In the genomic region with DNA sequence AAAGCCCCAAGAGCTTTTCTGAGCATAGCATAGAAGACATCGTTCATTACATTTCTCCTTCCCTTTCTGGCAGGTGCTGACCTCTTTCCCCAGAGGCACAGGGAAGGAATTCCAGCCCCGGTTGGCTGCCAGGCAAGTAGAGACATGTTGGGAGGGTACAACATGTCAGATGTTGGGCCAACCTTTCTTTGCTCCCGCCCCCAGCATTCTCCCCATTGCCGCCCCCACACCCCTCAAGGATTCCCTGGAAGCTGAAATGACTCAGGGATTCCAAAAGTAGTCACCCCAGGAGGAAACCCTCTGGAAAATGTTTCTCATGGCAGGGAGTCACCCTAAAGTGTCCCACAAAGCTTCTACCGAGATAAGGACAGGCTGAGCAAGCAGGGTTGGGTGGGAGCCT, we compare ENCODE assay signal across 35 mouse cellular contexts. TPM values are rescaled to one million over a fixed set of nuclear protein-coding genes. Genes with fewer than 3 reads are reported as not detected.
DNase-seq lines count a peak whose midpoint lies in the region; ATAC-seq lines count a peak whose summit lies in the region.
"Had no signal": no experiment of that assay in that cellular context is flagged by ENCODE, and none has a peak within 500 bp of the region (broad histone marks: within the 10 kb centered on the region; RNA-seq: fewer than 3 reads in every experiment).

No protein-coding gene starts in this region.

- H3K27ac ChIP-seq in hindbrain, embryonic 10.5 days, result 0 out of 2 replicates have a peak overlapping the region, but pooled peaks have one; percentile 14
- no peak overlapping the region for H3K27ac ChIP-seq in hindbrain, embryonic 11.5 days (ENCODE audit: low read depth, low read length)
- H3K27ac ChIP-seq: embryonic facial prominence, embryonic 12.5 days; forebrain, embryonic 13.5 days; liver, embryonic 13.5 days; neural tube, embryonic 15.5 days had no signal

- WGBS in hindbrain, embryonic 10.5 days, result 77% methylated on average over 5 of the region's 5 CpGs
- WGBS in hindbrain, embryonic 11.5 days, result 81% methylated on average over 5 of the region's 5 CpGs

- no peak for ATAC-seq in hindbrain, embryonic 11.5 days (ENCODE audit: low FRiP score)
- ATAC-seq: forebrain, embryonic 13.5 days; intestine, postnatal 0 days; lung, postnatal 0 days; Patski had no signal

- no peak for DNase-seq in hindbrain, embryonic 10.5 days (ENCODE audit: low spot score)
- DNase-seq in hindbrain, embryonic 11.5 days (ENCODE audit: low spot score), result no peak
- peak; percentile 49 for DNase-seq in R1 (ENCODE audit: low read depth, low spot score)
- DNase-seq in fat pad, adult 2 months (ENCODE audit: extremely low read depth, low read depth, low spot score), result peak; percentile 54
- no peak for DNase-seq in kidney, postnatal 36 days
- DNase-seq in adrenal gland, postnatal 4 days (ENCODE audit: low spot score in 2 of 2), result no peak
- no peak for DNase-seq in adrenal gland, adult 18-20 months (ENCODE audit: low spot score in 2 of 2)
- DNase-seq: adrenal gland, postnatal 36 days; cerebellum, adult 8-10 months; gastrocnemius, postnatal 14 days; heart, adult 11 months; heart, postnatal 36 days; kidney, adult 9 months; liver, embryonic 13.5 days; right cerebral cortex, adult 18-20 months; right cerebral cortex, postnatal 4 days; thymus, postnatal 4 days had no signal

- H3K27me3 ChIP-seq in hindbrain, embryonic 10.5 days (ENCODE audit: insufficient read depth, poor library complexity, severe bottlenecking), result peaks cover 8% of the 10 kb centered on the region
- no peaks in the 10 kb centered on the region for H3K27me3 ChIP-seq in hindbrain, embryonic 11.5 days (ENCODE audit: control insufficient read depth, insufficient read depth, low read length)
- H3K27me3 ChIP-seq: embryonic facial prominence, embryonic 12.5 days; forebrain, embryonic 13.5 days had no signal

- H3K9ac ChIP-seq in hindbrain, embryonic 11.5 days (ENCODE audit: low read depth, low read length), result no peak overlapping the region
- H3K9ac ChIP-seq: embryonic facial prominence, embryonic 12.5 days; forebrain, embryonic 13.5 days; hindbrain, embryonic 14.5 days; liver, embryonic 13.5 days; neural tube, embryonic 15.5 days had no signal

- no peak overlapping the region for H3K4me2 ChIP-seq in hindbrain, embryonic 11.5 days (replicated peaks; ENCODE audit: low read depth, low read length)
- H3K4me2 ChIP-seq: embryonic facial prominence, embryonic 12.5 days; forebrain, embryonic 13.5 days; heart, embryonic 11.5 days; hindbrain, embryonic 14.5 days; liver, embryonic 13.5 days; neural tube, embryonic 15.5 days had no signal

- no peak overlapping the region for H3K4me3 ChIP-seq in hindbrain, embryonic 10.5 days
- H3K4me3 ChIP-seq in hindbrain, embryonic 11.5 days (ENCODE audit: low read depth, low read length), result no peak overlapping the region
- H3K4me3 ChIP-seq: embryonic facial prominence, embryonic 12.5 days; erythroblast, embryonic 14.5 days; forebrain, embryonic 13.5 days; liver, embryonic 13.5 days; megakaryocyte, embryonic 14.5 days; neural tube, embryonic 15.5 days had no signal

- H3K36me3 ChIP-seq in hindbrain, embryonic 10.5 days, result no peaks in the 10 kb centered on the region
- H3K36me3 ChIP-seq in hindbrain, embryonic 11.5 days (ENCODE audit: control insufficient read depth, insufficient read depth, low read length), result no peaks in the 10 kb centered on the region
- H3K36me3 ChIP-seq: embryonic facial prominence, embryonic 12.5 days; liver, embryonic 13.5 days; neural tube, embryonic 15.5 days had no signal

- peaks cover 63% of the 10 kb centered on the region for H3K4me1 ChIP-seq in hindbrain, embryonic 10.5 days (replicated peaks)
- H3K4me1 ChIP-seq in hindbrain, embryonic 11.5 days (replicated peaks; ENCODE audit: control insufficient read depth, insufficient read depth, low read length), result peaks cover 10% of the 10 kb centered on the region

- no peaks in the 10 kb centered on the region for H3K9me3 ChIP-seq in hindbrain, embryonic 10.5 days
- H3K9me3 ChIP-seq in hindbrain, embryonic 11.5 days (ENCODE audit: control insufficient read depth, low read length), result no peaks in the 10 kb centered on the region
- H3K9me3 ChIP-seq: embryonic facial prominence, embryonic 12.5 days; forebrain, embryonic 13.5 days; liver, embryonic 13.5 days; megakaryocyte, embryonic 14.5 days; neural tube, embryonic 15.5 days had no signal

RNA-seq across cellular contexts. Expression of gene Il25, which starts 2.7 kb away (rescaled TPM):
- polyA plus RNA-seq in hindbrain, embryonic 10.5 days (2016; fragmentation: Nextera tagmentation; extraction: Ambion mirVana), result 0.24 TPM in 1 of 2 replicates, not detected in the other
- polyA plus RNA-seq in hindbrain, embryonic 11.5 days (2014; fragmentation: Nextera tagmentation; extraction: Ambion mirVana), result 0.47 TPM in 1 of 2 replicates, not detected in the other
- not detected for total RNA-seq in adrenal gland, postnatal 4 days (2021)
- total RNA-seq in adrenal gland, adult 18-20 months (2021), result not detected
- total RNA-seq: adrenal gland, postnatal 36 days; gastrocnemius, postnatal 14 days; heart, postnatal 36 days; layer of hippocampus, postnatal 10 days; left cerebral cortex, postnatal 36 days; monocyte, adult 5-6 weeks had no signal
- polyA plus RNA-seq: erythroblast, embryonic 14.5 days; heart, embryonic 11.5 days; heart, embryonic 16.5 days; intestine, postnatal 0 days; liver, embryonic 13.5 days; lung, postnatal 0 days; midbrain, embryonic 14.5 days; Patski; spleen, adult 2 months; testis, adult 2 months; thymus, postnatal 0 days had no signal

RNA-seq across cellular contexts. Expression of gene Efs, which starts 3.9 kb away (rescaled TPM):
- polyA plus RNA-seq in hindbrain, embryonic 10.5 days (2016; fragmentation: Nextera tagmentation; extraction: Ambion mirVana), result 36.5 and 40.0 TPM in 2 replicates
- polyA plus RNA-seq in hindbrain, embryonic 11.5 days (2014; fragmentation: Nextera tagmentation; extraction: Ambion mirVana), result 20.7 and 22.2 TPM in 2 replicates
- total RNA-seq in adrenal gland, postnatal 4 days (2021), result 10 to 100 TPM; 13.2 to 13.9 TPM
- 1 to 10 TPM; 2.4 to 4.9 TPM for total RNA-seq in adrenal gland, adult 18-20 months (2021)
- total RNA-seq: monocyte, adult 5-6 weeks had no signal
- polyA plus RNA-seq: erythroblast, embryonic 14.5 days; Patski had no signal

RNA-seq across cellular contexts. Expression of gene Cmtm5, which starts 6.3 kb away (rescaled TPM):
- 0.78 and 2.9 TPM in 2 replicates for polyA plus RNA-seq in hindbrain, embryonic 10.5 days (2016; fragmentation: Nextera tagmentation; extraction: Ambion mirVana)
- 1.8 and 4.1 TPM in 2 replicates for polyA plus RNA-seq in hindbrain, embryonic 11.5 days (2014; fragmentation: Nextera tagmentation; extraction: Ambion mirVana)
- 1 to 10 TPM; 2.4 to 3.8 TPM for total RNA-seq in adrenal gland, postnatal 4 days (2021)
- under 1 TPM in 1 of 2 experiments, not detected in 1; 0.96 TPM for total RNA-seq in adrenal gland, adult 18-20 months (2021)
- total RNA-seq: monocyte, adult 5-6 weeks had no signal
- polyA plus RNA-seq: erythroblast, embryonic 14.5 days; Patski; testis, adult 2 months had no signal

RNA-seq across cellular contexts. Expression of gene Slc22a17, which starts 16.9 kb away (rescaled TPM):
- 45.2 and 62.5 TPM in 2 replicates for polyA plus RNA-seq in hindbrain, embryonic 10.5 days (2016; fragmentation: Nextera tagmentation; extraction: Ambion mirVana)
- 40.2 and 41.0 TPM in 2 replicates for polyA plus RNA-seq in hindbrain, embryonic 11.5 days (2014; fragmentation: Nextera tagmentation; extraction: Ambion mirVana)
- 10 to 100 TPM; 63.7 to 68.4 TPM for total RNA-seq in adrenal gland, postnatal 4 days (2021)
- 10 to 100 TPM; 36.7 to 43.9 TPM for total RNA-seq in adrenal gland, adult 18-20 months (2021)

RNA-seq across cellular contexts. Expression of gene Myh6, which starts 36.9 kb away (rescaled TPM):
- 0.63 and 1.9 TPM in 2 replicates for polyA plus RNA-seq in hindbrain, embryonic 10.5 days (2016; fragmentation: Nextera tagmentation; extraction: Ambion mirVana)
- 0.34 and 0.84 TPM in 2 replicates for polyA plus RNA-seq in hindbrain, embryonic 11.5 days (2014; fragmentation: Nextera tagmentation; extraction: Ambion mirVana)
- 1 to 10 TPM in 1 of 2 experiments, under 1 TPM in 1; 0.81 to 4.9 TPM for total RNA-seq in adrenal gland, postnatal 4 days (2021)
- under 1 TPM in 1 of 2 experiments, not detected in 1; 0.42 TPM for total RNA-seq in adrenal gland, adult 18-20 months (2021)
- total RNA-seq: adrenal gland, postnatal 36 days; monocyte, adult 5-6 weeks had no signal
- polyA plus RNA-seq: erythroblast, embryonic 14.5 days had no signal

Comparison
In these comparisons a context has a peak if more than half of its experiments do, and no peak if none do; other contexts are left out.
1. DNase-seq: peak in R1 (single experiment) and fat pad, adult 2 months (single experiment); none in hindbrain, embryonic 10.5 days (single experiment), hindbrain, embryonic 11.5 days (single experiment), kidney, postnatal 36 days (0 of 2), adrenal gland, postnatal 4 days (0 of 2) and adrenal gland, adult 18-20 months (0 of 2).